Mouse (Mus musculus) ES-Bruce4 (cell line): Measurements from ENCODE around the gene Hoxc9.

Experiments used
- CTCF ChIP-seq: IDR thresholded peaks from one replicate; pipeline ENCODE4 v1.8.1; 2011; ENCODE audit warnings: low read depth, low read length
- EP300 ChIP-seq: IDR thresholded peaks from 2 replicates; pipeline ENCODE4 v1.6.1; 2011; ENCODE audit warnings: low read depth, low read length; ENCODE audit not compliant: insufficient read depth
- POLR2A ChIP-seq: IDR thresholded peaks from one replicate; pipeline ENCODE4 v1.8.1; 2011; ENCODE audit warnings: low read length; ENCODE audit not compliant: insufficient read depth

GRCm38 (mm10) chr15:103001370-103001769 is 25.1 kb downstream of the Hoxc9 start:
- TF ChIP-seq CTCF: no peak
- TF ChIP-seq POLR2A: no peak
- TF ChIP-seq EP300: no peak
